Mouse (Mus musculus) ES-CJ7 (cell line): ENCODE data around the gene Akirin1.
A peak's percentile ranks its signal among the peaks of the same experiment; 100 is the strongest.

ENCODE experiments used
- DNase-seq: peaks from one replicate; pipeline ENCODE4 v3.0.0; 2011; ENCODE audit warnings: low read depth, low spot score

Akirin1 gene

DNA sequence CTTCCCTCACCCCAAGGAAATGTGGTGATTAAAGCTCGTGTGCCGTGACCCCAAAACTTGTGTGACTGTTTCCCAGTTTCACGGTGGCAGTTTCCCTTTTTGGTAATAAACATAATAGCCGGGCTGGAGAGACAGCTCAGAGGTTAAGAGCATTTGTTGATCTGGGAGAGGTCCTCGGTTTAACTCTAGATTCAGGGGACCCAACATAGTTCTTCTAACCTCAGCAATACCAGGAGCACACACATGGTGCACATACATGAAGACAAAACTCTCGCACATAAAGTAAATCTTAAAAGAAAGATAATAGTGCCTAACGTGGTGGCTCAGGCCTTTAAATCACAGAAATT is 31.7 kb downstream of the Akirin1 start:
- DNase-seq: no peak

DNA sequence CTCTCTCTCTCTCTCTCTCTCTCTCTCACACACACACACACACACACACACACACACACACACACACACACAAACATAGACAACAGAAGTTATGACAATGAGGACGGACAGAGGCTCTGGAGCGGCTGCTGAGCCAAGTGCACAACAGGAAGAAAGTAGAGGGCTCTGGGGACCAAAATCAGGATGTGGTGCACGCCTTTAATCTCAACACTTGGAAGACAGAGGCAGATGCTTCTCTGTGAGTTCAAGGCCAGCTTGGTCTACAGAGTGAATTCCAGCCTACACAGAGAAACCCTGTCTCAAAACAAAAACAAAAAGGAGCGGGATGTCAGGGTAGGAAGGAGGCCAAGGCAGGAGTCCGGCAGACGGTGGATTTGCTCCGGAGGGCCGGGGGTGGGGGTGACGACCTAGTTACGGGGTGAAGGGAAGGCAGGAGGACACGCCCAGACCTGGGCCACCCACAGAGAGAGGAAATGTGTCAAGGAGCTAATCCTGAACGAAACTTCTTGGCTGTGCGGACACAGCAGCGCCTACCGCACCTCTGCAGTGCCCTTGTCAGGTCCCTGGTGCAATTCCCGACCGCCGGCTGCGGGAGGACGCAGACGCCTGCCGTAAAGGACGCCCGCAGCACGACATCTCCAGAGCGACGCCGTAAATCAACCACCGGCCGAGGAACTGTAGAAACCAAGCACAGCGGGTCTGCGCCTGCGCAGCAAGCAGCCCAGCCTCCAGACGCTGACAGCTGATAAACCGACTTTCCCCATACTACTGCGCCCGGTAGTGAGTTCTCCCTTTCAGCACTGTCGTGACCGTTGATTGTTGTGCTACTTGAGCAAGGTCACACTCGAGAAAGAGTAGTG is 32.3 kb downstream of the Akirin1 start, which contains the start of gene Ndufs5:
Gene Ndufs5 (minus strand): TSS at position 629 of the 860 bp plus-strand sequence.
- DNase-seq: peak; percentile 98

DNA sequence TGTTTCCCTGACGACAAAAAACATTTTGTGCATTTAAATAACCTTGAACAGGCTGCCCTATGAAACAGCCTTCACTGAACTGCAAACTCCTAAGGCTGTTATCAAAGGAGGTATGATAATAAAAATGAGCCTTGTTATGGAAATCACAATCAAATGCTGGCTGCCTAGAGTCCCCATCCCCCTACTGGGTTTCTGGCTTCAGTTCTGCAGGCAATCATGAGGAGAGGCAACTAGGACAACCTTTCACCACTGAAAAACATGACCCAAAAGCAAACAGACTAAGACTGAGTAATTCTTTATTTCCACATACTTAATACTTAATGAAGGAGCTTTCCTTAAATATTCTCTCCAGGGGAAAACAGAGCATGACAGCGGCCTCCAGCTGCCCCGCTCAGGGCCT is 37.7 kb downstream of the Akirin1 start:
- DNase-seq: no peak

DNA sequence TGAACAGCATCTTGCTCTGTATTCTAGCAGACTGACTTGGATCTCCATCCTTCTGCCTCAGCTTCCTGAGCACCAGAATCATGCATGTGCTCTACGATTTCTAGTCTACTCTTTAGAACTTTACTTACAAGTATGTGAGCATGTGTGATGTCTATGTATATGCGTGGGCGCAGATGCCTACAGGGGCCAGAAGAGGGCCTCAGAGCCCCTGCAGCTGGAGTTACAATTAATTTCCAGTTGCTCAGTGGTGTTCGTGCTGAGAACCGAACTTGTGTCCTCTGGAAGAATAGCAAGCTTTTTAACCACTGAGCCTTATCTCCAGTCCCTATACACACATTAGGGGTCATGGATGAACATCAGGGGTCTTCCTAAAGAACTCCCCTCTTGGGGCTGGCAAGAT is 42.8 kb downstream of the Akirin1 start:
- DNase-seq: no peak

DNA sequence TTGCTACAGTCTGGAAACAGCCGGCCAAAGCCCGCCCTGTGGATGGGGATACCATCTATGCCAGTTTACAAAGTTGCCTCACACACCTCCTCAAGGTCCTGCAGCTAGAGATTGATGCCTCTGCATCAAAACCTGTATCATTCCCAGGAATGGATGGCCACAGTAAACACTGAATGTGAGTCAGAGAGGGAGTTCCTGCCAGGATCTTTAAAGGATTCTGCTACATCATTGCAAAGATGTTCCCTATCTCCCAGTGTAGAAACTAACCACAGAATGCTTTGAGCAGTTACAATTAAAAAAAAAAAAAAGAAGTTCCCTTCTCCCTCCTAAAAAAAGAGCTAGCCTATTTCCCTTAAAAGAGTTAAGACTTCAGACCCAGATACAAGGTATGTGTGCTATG is 44.8 kb downstream of the Akirin1 start:
- DNase-seq: no peak

DNA sequence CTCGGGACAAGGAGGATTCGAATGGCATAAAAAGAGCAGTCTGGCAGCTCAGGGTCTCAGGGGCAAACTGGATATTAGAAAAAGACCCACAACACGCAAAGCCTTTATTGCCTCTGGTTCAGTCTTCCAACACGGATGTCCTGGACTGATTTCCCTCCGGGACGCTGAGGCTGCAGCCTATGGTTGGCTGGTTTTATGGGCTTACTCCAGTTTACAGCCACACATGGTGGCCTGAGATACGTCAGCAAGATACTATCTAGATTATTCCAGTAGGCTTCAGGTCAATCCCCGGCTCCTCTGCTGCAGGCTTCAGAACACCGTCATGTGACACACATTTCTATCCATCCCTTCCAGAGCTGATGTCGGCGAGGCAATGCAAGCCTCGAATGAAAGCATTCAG is 56.8 kb downstream of the Akirin1 start:
- DNase-seq: no peak

DNA sequence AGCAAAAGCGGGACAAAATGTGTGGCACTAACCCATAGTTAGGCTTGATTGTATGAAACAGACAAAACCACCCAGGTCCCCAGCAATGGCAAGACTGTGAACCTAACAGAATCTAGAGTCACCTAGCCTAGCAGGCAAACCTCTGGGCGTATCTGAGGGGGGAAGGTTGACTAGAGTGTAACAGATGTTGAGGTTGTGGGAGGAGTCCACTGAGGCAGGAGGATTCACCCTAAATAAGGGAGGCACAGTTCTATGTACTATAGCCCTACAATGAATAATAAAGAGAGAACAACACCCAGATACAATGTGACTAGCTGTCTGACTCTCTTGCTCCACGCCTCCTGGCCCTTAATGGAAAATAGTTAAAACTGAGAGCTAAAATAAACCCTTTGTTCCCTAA is 58.1 kb downstream of the Akirin1 start:
- DNase-seq: peak; percentile 64

DNA sequence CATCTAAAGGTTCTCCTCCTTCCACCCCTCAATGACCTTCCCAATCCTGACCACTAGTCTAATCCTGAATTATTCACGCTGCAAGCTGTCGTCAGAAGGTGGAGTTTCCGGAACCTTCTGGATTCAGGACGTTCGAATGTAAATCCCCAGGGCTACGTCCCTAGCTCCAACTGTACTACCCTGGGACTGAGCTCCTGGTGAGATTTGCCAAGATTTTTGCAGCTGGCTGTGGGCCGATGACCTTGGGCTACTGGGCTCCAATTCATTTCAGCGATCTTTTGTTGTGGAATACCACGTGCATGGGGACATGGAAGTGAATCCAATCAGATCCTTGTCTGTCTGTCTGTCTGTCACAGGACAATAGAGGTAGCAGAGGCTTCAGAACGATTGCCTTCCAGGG is 59.8 kb downstream of the Akirin1 start:
- DNase-seq: peak; percentile 91

DNA sequence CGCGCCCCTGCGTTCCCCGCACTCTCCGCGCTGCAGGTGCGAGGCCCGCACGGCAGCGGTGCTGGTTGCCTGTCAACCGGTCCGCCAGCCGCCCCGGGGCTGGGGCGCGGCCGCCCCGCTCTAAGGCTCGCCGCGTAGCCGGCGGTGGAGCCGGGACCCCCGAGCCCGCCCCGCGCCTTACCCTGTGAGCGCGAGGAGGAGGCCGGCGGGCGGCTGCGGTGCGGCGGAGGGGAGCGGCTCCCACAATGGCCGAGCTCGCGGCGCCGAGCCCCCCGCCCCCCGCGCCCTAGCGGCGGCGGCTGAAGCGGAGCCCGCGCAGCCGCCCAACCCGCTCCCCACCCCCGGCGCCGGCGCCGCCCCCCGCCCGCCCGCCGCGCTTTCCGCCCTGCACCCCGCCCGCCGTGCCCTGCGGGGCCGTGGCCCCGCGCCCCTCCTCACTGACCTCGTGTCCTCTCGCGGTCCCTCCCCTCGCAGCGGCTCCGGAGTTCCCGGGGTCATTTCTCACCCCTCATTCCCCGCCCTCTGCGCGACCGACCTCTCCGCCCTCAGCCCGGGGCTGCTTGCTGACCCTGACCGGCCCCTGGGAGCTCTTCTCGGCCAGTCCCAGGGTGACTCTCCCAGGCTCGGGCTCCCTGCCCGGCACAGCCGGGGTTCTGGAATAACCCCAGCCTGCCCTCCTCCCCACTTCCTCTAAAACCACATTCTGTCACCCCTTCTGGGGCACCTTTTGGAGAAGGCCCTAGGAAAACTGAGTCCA is 62.9 kb downstream of the Akirin1 start:
- DNase-seq: no peak

DNA sequence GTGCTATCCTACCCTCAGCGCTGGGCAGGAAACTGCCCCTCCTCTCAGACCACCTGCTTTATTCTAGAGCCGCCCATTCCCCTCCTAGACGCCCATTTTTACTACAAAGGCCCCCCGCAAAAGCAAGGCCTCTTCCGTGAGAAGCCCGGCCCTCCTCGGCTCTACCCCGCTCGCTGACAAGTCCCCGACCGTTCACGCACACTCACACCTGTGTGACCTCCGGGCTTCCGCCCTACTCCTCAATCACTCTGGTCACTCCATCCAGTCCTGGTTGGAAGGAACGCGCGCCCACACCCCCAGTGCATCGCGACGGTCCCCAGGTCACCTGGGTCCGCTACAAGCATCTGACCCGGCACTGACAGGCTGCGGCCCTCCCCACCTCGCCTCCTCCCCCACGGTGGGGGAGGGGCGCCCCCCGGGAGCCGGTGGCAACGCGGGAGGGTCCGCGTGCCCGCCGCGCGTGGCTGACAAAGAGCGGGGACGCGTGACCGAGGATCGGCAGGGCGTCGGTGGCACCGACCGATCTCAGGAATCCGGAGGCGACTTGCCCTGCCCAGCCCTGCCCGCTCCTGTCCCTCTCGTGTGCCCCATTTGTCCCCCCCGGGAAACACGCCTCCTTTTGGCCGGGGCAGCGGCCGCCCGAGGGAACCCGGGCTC is 63.6 kb downstream of the Akirin1 start:
- DNase-seq: no peak

DNA sequence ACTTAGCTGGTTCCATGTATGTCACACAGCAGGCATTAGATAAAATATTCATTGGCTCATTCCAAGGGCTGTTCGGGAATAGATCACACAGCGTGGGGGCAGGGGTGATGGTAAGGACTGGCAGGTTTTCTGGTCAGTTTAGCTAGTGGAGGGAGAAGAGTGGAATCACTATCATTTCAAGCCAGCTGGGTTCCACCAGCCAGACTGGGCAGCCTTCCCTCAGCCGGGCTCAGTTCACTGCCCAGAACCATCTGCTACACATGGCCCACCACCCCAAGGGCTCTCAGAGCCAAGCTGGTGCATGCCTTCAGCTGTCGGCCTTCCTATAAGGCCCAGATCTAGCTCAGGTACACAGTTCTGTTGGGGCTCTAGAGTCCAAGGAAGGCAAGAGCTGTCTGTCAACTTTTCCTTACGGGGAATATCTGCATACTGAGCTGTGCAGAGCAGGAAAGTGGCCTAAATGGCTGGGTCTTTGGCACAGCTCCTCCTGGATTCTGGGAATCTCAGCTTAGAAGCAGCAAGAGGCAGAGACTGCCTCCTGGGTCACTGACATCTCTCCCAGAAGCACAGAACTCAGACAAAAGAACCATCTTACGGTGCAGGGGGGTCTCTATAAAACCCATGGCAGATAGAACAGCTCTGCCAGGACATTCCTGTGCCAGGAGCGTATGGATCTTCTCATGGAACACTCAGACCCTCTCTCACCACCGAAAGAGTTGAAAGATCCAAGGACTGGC is 64.5 kb downstream of the Akirin1 start:
- DNase-seq: no peak

DNA sequence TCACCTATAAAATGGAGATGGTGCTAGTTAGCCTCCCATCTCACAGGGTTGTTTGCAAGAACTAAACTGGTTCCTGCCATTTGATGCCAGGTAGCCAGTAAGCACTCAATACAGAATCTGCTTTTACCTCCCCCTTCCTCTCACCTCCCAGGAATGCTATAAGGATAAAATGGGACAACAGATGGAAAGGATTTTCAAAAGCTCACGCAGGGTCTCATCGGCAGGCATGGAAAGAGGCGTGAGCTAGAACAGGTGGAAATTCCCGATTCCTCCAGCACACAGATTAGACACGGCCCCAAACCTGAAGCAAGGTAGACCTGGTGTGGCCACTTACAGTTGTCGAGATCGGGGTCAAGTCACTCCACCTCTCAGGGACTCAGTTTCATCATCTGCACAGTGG is 65.1 kb downstream of the Akirin1 start:
- no peak for DNase-seq
